Mouse (Mus musculus): ENCODE measurements around the gene Pde5a.

- no peak for TF ChIP-seq MAFK (IDR thresholded peaks at IDR 0.05; ENCODE audit: borderline replicate concordance, low read depth, low read length)
- no peak for TF ChIP-seq CTCF (IDR thresholded peaks at IDR 0.05 in 2 of 3, conservative IDR thresholded peaks at IDR 0.05 in 1 of 3; ENCODE audit: control insufficient read depth in 1 of 3, insufficient read depth in 1 of 3, low read depth in 2 of 3, low read length in 3 of 3, poor library complexity in 1 of 3, severe bottlenecking in 1 of 3)
- no peak for TF ChIP-seq TCF12 (IDR thresholded peaks at IDR 0.05; ENCODE audit: low read depth, low read length)
- no peak for TF ChIP-seq POLR2A (IDR thresholded peaks at IDR 0.05; ENCODE audit: control insufficient read depth in 1 of 2, insufficient read depth in 1 of 2, low read depth in 1 of 2, low read length in 2 of 2, poor library complexity in 1 of 2)
Measured at GRCm38 (mm10) chr3:122800050-122800449, 71.3 kb downstream of the Pde5a start.
